Mouse (Mus musculus) liver, adult 2 months (tissue): ENCODE data around the gene Timmdc1. TPM values are rescaled to one million over a fixed set of nuclear protein-coding genes. Genes with fewer than 3 reads are reported as not detected.

ENCODE experiments used
- DNase-seq: peaks from one replicate; pipeline ENCODE4 v3.0.0-alpha.2; 2011; ENCODE audit warnings: low read depth, low spot score; ENCODE audit errors: extremely low read depth
- H3K27ac ChIP-seq: fragments of 200-500 bp; replicated peaks from 2 replicates; pipeline ENCODE4 v1.5.1; 2012; ENCODE audit warnings: low read depth, mild to moderate bottlenecking, control low read depth, inconsistent platforms, low read length; ENCODE audit not compliant: insufficient read depth
- H3K27me3 ChIP-seq: fragments of 200-500 bp; 2 replicates; pipeline ENCODE4 v1.6.1; 2012; ENCODE audit warnings: mild to moderate bottlenecking, moderate library complexity, low read length, inconsistent platforms; ENCODE audit not compliant: control insufficient read depth, insufficient read depth
- H3K36me3 ChIP-seq: fragments of 200-500 bp; 2 replicates; pipeline ENCODE4 v1.6.1; 2012; ENCODE audit warnings: low read length, inconsistent platforms; ENCODE audit not compliant: control insufficient read depth, insufficient read depth
- H3K4me1 ChIP-seq: fragments of 200-500 bp; 2 replicates; pipeline ENCODE4 v1.6.1; 2011; ENCODE audit warnings: low read length; ENCODE audit not compliant: control insufficient read depth, insufficient read depth
- H3K4me3 ChIP-seq: fragments of 200-500 bp; 2 replicates; pipeline ENCODE4 v1.5.1; 2011; ENCODE audit warnings: low read depth, mild to moderate bottlenecking, control low read depth, low read length, moderate library complexity; ENCODE audit not compliant: insufficient read depth
- H3K79me2 ChIP-seq: fragments of 200-500 bp; 2 replicates; pipeline ENCODE4 v1.6.1; 2012; ENCODE audit warnings: inconsistent platforms, mild to moderate bottlenecking, low read length, moderate library complexity; ENCODE audit not compliant: control insufficient read depth, insufficient read depth
- H3K9ac ChIP-seq: fragments of 200-500 bp; 2 replicates; pipeline ENCODE4 v1.6.1; 2012; ENCODE audit warnings: low read depth, mild to moderate bottlenecking, control low read depth, inconsistent platforms, low read length
- CTCF ChIP-seq: fragments of 200-500 bp; IDR thresholded peaks from 2 replicates; pipeline ENCODE4 v1.5.1; 2011; ENCODE audit warnings: low read depth, low read length, control low read depth
- POLR2A ChIP-seq: fragments of 200-500 bp; IDR thresholded peaks from 2 replicates; pipeline ENCODE4 v1.6.1; 2011; ENCODE audit warnings: low read length, control low read depth; ENCODE audit not compliant: insufficient read depth; ENCODE audit errors: extremely low read depth
- WGBS: fragments of 180-500 bp; shearing (Covaris S2); methylation state at CpG from one replicate; pipeline ENCODE4 v1.1.7; 2018; 5-methylcytosine and 5-hydroxymethylcytosine counted together
- polyA plus RNA-seq: library from polyadenylated mRNA; depleted of rRNA; stranded (reverse); fragments of >200 nt; gene quantifications from 2 replicates; pipeline ENCODE4 v1.2.3, GENCODE M21; 2012
- total RNA-seq: library from RNA; depleted of rRNA; stranded (reverse); fragments of >200 nt; gene quantifications from 2 replicates; pipeline ENCODE4 v1.2.3, GENCODE M21; 2014

Timmdc1 gene
- total and polyA plus RNA-seq, 2 experiments, result 30.4 to 35.7 TPM

GRCm38 (mm10) chr16:38562131-38562967, 39.9 kb upstream of the Timmdc1 start:
- H3K4me1 ChIP-seq, result no peaks in the 10 kb centered on the region
- H3K36me3 ChIP-seq, result peaks cover 13% of the 10 kb centered on the region
- DNase-seq, result peak; percentile 73
- H3K79me2 ChIP-seq, result peaks cover 15% of the 10 kb centered on the region; the same call in 1 of the 2 replicates
- WGBS, result 7% methylated on average over 37 of the region's 37 CpGs
- 0 out of 2 replicates have a peak, but pooled peaks cover 2% of the 10 kb centered on the region for H3K27me3 ChIP-seq
- peak overlapping the region; percentile 98 for H3K4me3 ChIP-seq
- peak overlapping the region; percentile 76 for H3K27ac ChIP-seq
- TF ChIP-seq CTCF, result no peak
- 0 out of 2 replicates have a peak, but pooled peaks have one; percentile 66 for TF ChIP-seq POLR2A
- H3K9ac ChIP-seq, result peak overlapping the region; percentile 88

GRCm38 (mm10) chr16:38558221-38558748, 35.8 kb upstream of the Timmdc1 start, which contains the start of gene Tmem39a:
TSS of gene Tmem39a (plus strand) at chr16:38558698.
- H3K9ac ChIP-seq, result no peak within 1 kb of the TSS
- no peak within 1 kb of the TSS for H3K27ac ChIP-seq
- H3K27me3 ChIP-seq, result 0 out of 2 replicates have a peak, but pooled peaks cover 2% of the 10 kb centered on the region
- no peak within 1 kb of the TSS for H3K4me3 ChIP-seq
- no peaks in the 10 kb centered on the region for H3K4me1 ChIP-seq
- 74% methylated on average over 3 of the region's 3 CpGs for WGBS
- TF ChIP-seq POLR2A (no peak), CTCF (no peak)
- H3K79me2 ChIP-seq, result peaks cover 5% of the 10 kb centered on the region; the same call in 1 of the 2 replicates
- no peaks in the 10 kb centered on the region for H3K36me3 ChIP-seq
- no peak for DNase-seq

- Histone ChIP-seq H3K4me1 (no peaks in the 10 kb centered on the region), H3K36me3 (no peaks in the 10 kb centered on the region), H3K27me3 (0 out of 2 replicates have a peak, but pooled peaks cover 2% of the 10 kb centered on the region), H3K4me3 (no peak overlapping the region), H3K27ac (no peak overlapping the region), H3K79me2 (no peaks in the 10 kb centered on the region), H3K9ac (no peak overlapping the region)
- WGBS, result 84% methylated on average over 3 of the region's 3 CpGs
- no peak for DNase-seq
- TF ChIP-seq CTCF (no peak), POLR2A (no peak)
Measured at GRCm38 (mm10) chr16:38555988-38556387, 33.5 kb upstream of the Timmdc1 start.

- peak; percentile 22; the same call in 1 of the 2 replicates for TF ChIP-seq POLR2A
- TF ChIP-seq CTCF, result no peak
- WGBS, result 4% methylated on average over 54 of the region's 54 CpGs
- Histone ChIP-seq H3K27me3 (no peaks in the 10 kb centered on the region), H3K4me3 (peak within 1 kb of the TSS; percentile 99), H3K27ac (no peak within 1 kb of the TSS), H3K79me2 (no peaks in the 10 kb centered on the region), H3K36me3 (0 out of 2 replicates have a peak, but pooled peaks cover 3% of the 10 kb centered on the region), H3K4me1 (no peaks in the 10 kb centered on the region; the same call in 1 of the 2 replicates), H3K9ac (peak within 1 kb of the TSS; percentile 85)
- peak; percentile 46 for DNase-seq
Measured at GRCm38 (mm10) chr16:38549479-38550396, 27.3 kb upstream of the Timmdc1 start, which contains the start of gene Poglut1. TSS of gene Poglut1 (minus strand) at chr16:38550258.

- Histone ChIP-seq H3K79me2 (no peaks in the 10 kb centered on the region), H3K4me3 (no peak overlapping the region), H3K9ac (no peak overlapping the region), H3K4me1 (no peaks in the 10 kb centered on the region; the same call in 1 of the 2 replicates), H3K27ac (no peak overlapping the region), H3K27me3 (no peaks in the 10 kb centered on the region), H3K36me3 (peaks cover 7% of the 10 kb centered on the region)
- TF ChIP-seq CTCF (no peak), POLR2A (no peak)
- 96% methylated on average over 1 of the region's 1 CpGs for WGBS
- DNase-seq, result no peak
Measured at GRCm38 (mm10) chr16:38548000-38548399, 25.5 kb upstream of the Timmdc1 start.
